Mouse (Mus musculus): ENCODE data around the gene Zfp811. TPM values are rescaled to one million over a fixed set of nuclear protein-coding genes. Genes with fewer than 3 reads are reported as not detected.

Zfp811 gene
- total and polyA plus RNA-seq, 3 experiments: 1.7 to 6.6 (median 3.4) TPM

DNA sequence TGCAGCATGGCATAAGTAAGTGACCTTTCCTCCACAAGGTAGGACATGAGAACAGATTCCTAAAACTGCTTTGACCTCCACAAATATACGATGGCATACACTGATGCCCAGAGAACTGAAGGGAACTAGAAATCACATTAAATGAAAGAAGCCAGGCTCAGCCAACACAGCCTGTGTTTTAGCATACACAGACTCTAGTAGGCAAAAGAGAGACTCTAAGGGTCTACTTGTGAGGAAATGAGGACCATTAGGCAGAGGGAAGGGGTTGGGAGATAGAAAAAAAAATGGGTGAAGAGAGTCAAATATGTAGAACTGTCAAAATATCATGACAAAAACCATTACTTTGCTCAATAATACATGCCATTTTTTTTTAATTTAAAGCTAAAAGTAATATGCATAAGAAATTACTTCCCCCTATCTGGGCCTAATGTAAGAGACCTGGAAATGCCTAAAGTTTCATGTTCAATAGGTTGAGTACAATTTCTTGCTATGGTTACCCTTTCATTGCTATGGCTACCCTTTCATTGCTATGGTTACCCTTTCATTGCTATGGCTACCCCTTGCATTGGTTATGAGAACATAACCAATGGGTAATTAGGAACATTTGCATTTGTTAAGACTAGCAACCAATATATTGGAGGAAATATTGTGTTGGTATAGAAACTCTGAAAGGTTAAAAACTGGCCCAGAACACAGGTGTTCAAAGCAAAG is 6.5 kb upstream of the Zfp811 start:
- no peak overlapping the region for H3K27ac ChIP-seq (ENCODE audit: insufficient read depth, low read depth)
- no peak overlapping the region for H3K4me2 ChIP-seq (ENCODE audit: insufficient read depth, low read depth, poor library complexity, severe bottlenecking)
- no peak overlapping the region for H3K9ac ChIP-seq (ENCODE audit: insufficient read depth, low read depth)
- H3K9me3 ChIP-seq (replicated peaks; ENCODE audit: low read length): no peaks in the 10 kb centered on the region
- H3K79me2 ChIP-seq (replicated peaks; ENCODE audit: control insufficient read depth, extremely low read depth, insufficient read depth, poor library complexity, severe bottlenecking): no peaks in the 10 kb centered on the region
- dilution Hi-C loops (cut with MboI; ENCODE audit: extremely low pct_ligation_motif_present, extremely low pct_unique_long_range_greater_than_20kb, low sequenced_read_pairs) (no loop called here), in situ Hi-C loops (cut with MboI; ENCODE audit: low pct_ligation_motif_present, low pct_unique_long_range_greater_than_20kb, low sequenced_read_pairs) (no loop called here)
- no peak for TF ChIP-seq BHLHE40 (IDR thresholded peaks at IDR 0.05; ENCODE audit: low read depth, low read length)
- TF ChIP-seq ELF1 (IDR thresholded peaks at IDR 0.05; ENCODE audit: low read depth, low read length): no peak
- TF ChIP-seq EP300 (IDR thresholded peaks at IDR 0.05; ENCODE audit: low read length): no peak
- no peak for TF ChIP-seq USF1 (IDR thresholded peaks at IDR 0.05; ENCODE audit: low read depth, low read length)
- no peak for TF ChIP-seq CHD2 (IDR thresholded peaks at IDR 0.05; ENCODE audit: low read length)
- TF ChIP-seq IRF4 (IDR thresholded peaks at IDR 0.05; ENCODE audit: low read depth, low read length): no peak
- TF ChIP-seq POLR2A (IDR thresholded peaks at IDR 0.05; ENCODE audit: low read depth, low read length): no peak
- H3K4me1 ChIP-seq (ENCODE audit: control insufficient read depth in 1 of 2, insufficient read depth in 2 of 2): peaks cover 0 to 14% of the 10 kb centered on the region in 2 experiments; a peak in 2 of 4 replicates
- no peaks in the 10 kb centered on the region for H3K27me3 ChIP-seq (replicated peaks)
- no peak for DNase-seq (ENCODE audit: extremely low read depth)
- no peak overlapping the region for H3K4me3 ChIP-seq (replicated peaks in 1 of 3; ENCODE audit: low read depth in 2 of 3, low read length in 2 of 3, poor library complexity in 1 of 3)
- peaks cover 25 to 57% of the 10 kb centered on the region in 2 experiments for H3K36me3 ChIP-seq (replicated peaks in 1 of 2; ENCODE audit: control insufficient read depth in 1 of 2, insufficient read depth in 1 of 2, low read length in 1 of 2)

DNA sequence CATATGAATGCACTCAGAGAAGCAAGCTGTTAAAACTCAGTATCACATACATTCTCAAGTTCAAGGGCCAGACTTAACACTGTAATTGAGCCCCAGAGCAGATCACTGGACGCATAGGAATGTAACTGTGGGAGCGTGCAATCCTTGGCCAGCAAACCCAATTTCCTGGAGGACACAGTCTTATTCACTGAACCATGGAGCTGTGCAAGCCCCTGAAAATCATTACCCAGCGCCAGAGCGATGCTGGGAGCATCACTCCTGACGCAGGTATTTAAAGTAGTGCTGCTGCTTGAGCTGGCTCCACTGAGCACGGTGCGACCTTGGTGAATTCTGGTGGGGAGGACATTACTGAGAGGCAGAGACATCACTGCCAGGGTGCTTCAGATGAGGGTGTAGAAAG is 4.4 kb upstream of the Zfp811 start:
- H3K36me3 ChIP-seq (replicated peaks in 1 of 2; ENCODE audit: control insufficient read depth in 1 of 2, insufficient read depth in 1 of 2, low read length in 1 of 2): peaks cover 7 to 39% of the 10 kb centered on the region in 2 experiments
- dilution Hi-C loops (cut with MboI; ENCODE audit: extremely low pct_ligation_motif_present, extremely low pct_unique_long_range_greater_than_20kb, low sequenced_read_pairs) (no loop called here), in situ Hi-C loops (cut with MboI; ENCODE audit: low pct_ligation_motif_present, low pct_unique_long_range_greater_than_20kb, low sequenced_read_pairs) (no loop called here)
- no peak overlapping the region for H3K4me2 ChIP-seq (ENCODE audit: insufficient read depth, low read depth, poor library complexity, severe bottlenecking)
- TF ChIP-seq TCF12 (IDR thresholded peaks at IDR 0.05; ENCODE audit: low read depth, low read length) (no peak), MYC (IDR thresholded peaks at IDR 0.05; ENCODE audit: low read depth, low read length) (no peak), USF2 (conservative IDR thresholded peaks at IDR 0.05; ENCODE audit: low read depth, low read length) (no peak), CHD1 (IDR thresholded peaks at IDR 0.05; ENCODE audit: low read depth, low read length) (no peak), NRF1 (IDR thresholded peaks at IDR 0.05; ENCODE audit: low read depth, low read length) (no peak), ETS1 (conservative IDR thresholded peaks at IDR 0.05; ENCODE audit: low read depth, low read length) (no peak), ZNF384 (IDR thresholded peaks at IDR 0.05; ENCODE audit: low read depth, low read length) (no peak), RAD21 (IDR thresholded peaks at IDR 0.05; ENCODE audit: low read depth, low read length) (no peak)
- H3K27me3 ChIP-seq (replicated peaks): no peaks in the 10 kb centered on the region
- no peaks in the 10 kb centered on the region for H3K9me3 ChIP-seq (replicated peaks; ENCODE audit: low read length)
- no peak overlapping the region for H3K4me3 ChIP-seq (replicated peaks in 1 of 3; ENCODE audit: low read depth in 2 of 3, low read length in 2 of 3, poor library complexity in 1 of 3)
- DNase-seq (ENCODE audit: extremely low read depth): no peak
- peaks cover 8 to 23% of the 10 kb centered on the region in 2 experiments for H3K4me1 ChIP-seq (ENCODE audit: control insufficient read depth in 1 of 2, insufficient read depth in 2 of 2)
- H3K79me2 ChIP-seq (replicated peaks; ENCODE audit: control insufficient read depth, extremely low read depth, insufficient read depth, poor library complexity, severe bottlenecking): no peaks in the 10 kb centered on the region
- no peak overlapping the region for H3K27ac ChIP-seq (ENCODE audit: insufficient read depth, low read depth)
- H3K9ac ChIP-seq (ENCODE audit: insufficient read depth, low read depth): no peak overlapping the region

All from CH12.LX (cell line).